Mouse (Mus musculus): ENCODE measurements around the gene Med22. TPM values are rescaled to one million over a fixed set of nuclear protein-coding genes. Genes with fewer than 3 reads are reported as not detected.
"Not testable (repeated sequence)": the region's sequence is repeated elsewhere in the genome, so short reads cannot be mapped to it uniquely, and the experiment has no call there.

The Med22 gene
- polyA plus RNA-seq, 1 experiment = 13.1 TPM

DNA sequence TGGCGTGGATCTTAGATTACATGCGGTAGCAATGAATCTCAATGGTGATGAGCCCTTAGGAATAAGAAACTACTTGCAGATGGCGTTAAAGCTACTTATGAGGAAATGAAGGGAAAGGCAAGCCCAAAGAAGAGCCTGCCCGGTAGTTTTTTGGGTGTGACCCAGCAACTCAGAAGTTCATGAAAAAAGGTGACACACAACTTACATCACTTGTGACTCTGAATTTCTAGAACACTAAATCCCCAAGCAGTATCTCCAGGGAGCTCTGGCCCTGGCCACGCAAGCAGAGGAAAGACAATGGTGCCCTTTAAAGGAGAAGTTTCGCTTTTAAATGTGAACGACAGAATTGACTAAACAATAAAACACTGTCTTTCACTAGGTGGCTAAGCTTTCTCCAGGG lies 7.2 kb downstream of the Med22 start:
- 6% methylated on average over 7 of the region's 7 CpGs for WGBS
- TF ChIP-seq CTCF (IDR thresholded peaks at IDR 0.05; ENCODE audit: control insufficient read depth, insufficient read depth, low read length) = no peak
- no peak for TF ChIP-seq POLR2A (IDR thresholded peaks at IDR 0.05; ENCODE audit: borderline replicate concordance, control insufficient read depth, low read depth, low read length)
- Histone ChIP-seq H3K4me3 (replicated peaks; ENCODE audit: control insufficient read depth, low read depth, low read length) (peak overlapping the region; percentile 95), H3K27ac (ENCODE audit: control insufficient read depth, insufficient read depth, low read depth, low read length, poor library complexity) (peak overlapping the region; percentile 79), H3K4me1 (ENCODE audit: control insufficient read depth, insufficient read depth, low read length) (peaks cover 4% of the 10 kb centered on the region; the same call in 1 of the 2 replicates)

GRCm38 (mm10) chr2:26902467-26903220 lies 7.8 kb downstream of the Med22 start, which contains the start of gene Surf6:
Surf6 (minus strand) TSS chr2:26902879.
- TF ChIP-seq CTCF (IDR thresholded peaks at IDR 0.05; ENCODE audit: control insufficient read depth, insufficient read depth, low read length) = no peak
- peak; percentile 62; the same call in 1 of the 2 replicates for TF ChIP-seq POLR2A (IDR thresholded peaks at IDR 0.05; ENCODE audit: borderline replicate concordance, control insufficient read depth, low read depth, low read length)
- Histone ChIP-seq H3K4me1 (ENCODE audit: control insufficient read depth, insufficient read depth, low read length) (peaks cover 4% of the 10 kb centered on the region; the same call in 1 of the 2 replicates), H3K4me3 (replicated peaks; ENCODE audit: control insufficient read depth, low read depth, low read length) (peak within 1 kb of the TSS; percentile 95), H3K27ac (ENCODE audit: control insufficient read depth, insufficient read depth, low read depth, low read length, poor library complexity) (peak within 1 kb of the TSS; percentile 79)
- WGBS = under 1% methylated on average over 41 of the region's 41 CpGs

DNA sequence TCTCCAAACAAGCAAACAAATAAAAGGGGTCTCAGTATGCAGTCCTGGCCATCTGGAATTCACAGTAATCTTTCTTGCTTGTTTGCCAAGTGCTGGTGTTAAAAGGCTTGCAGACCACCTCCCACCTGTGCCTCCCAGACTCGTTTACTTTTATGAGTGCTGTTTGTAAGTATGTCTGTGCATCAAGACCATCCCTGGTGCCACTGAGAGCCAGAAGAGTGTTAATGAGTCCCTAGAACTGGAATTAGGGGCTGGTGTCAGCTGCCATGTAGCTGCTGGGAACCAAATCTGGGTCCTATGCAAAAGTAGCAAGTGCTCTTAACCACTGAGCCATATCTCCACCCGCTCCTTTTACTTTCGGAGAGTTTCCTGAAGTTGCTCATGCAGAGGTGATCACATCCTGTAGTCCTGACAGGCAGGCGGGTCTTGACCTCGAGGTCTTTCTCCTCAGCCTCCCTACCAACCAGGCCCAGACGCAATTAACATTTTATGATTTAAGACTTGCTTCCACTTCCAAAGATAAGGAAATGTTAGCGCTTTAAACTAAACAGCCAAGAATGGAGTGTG lies 8.6 kb downstream of the Med22 start:
- H3K4me1 ChIP-seq (ENCODE audit: control insufficient read depth, insufficient read depth, low read length) = peaks cover 4% of the 10 kb centered on the region; the same call in 1 of the 2 replicates
- no peak overlapping the region for H3K27ac ChIP-seq (ENCODE audit: control insufficient read depth, insufficient read depth, low read depth, low read length, poor library complexity)
- TF ChIP-seq POLR2A (IDR thresholded peaks at IDR 0.05; ENCODE audit: borderline replicate concordance, control insufficient read depth, low read depth, low read length) (no peak), CTCF (IDR thresholded peaks at IDR 0.05; ENCODE audit: control insufficient read depth, insufficient read depth, low read length) (no peak)
- peak overlapping the region; percentile 48 for H3K4me3 ChIP-seq (replicated peaks; ENCODE audit: control insufficient read depth, low read depth, low read length)
- WGBS = 6% methylated on average over 7 of the region's 7 CpGs

DNA sequence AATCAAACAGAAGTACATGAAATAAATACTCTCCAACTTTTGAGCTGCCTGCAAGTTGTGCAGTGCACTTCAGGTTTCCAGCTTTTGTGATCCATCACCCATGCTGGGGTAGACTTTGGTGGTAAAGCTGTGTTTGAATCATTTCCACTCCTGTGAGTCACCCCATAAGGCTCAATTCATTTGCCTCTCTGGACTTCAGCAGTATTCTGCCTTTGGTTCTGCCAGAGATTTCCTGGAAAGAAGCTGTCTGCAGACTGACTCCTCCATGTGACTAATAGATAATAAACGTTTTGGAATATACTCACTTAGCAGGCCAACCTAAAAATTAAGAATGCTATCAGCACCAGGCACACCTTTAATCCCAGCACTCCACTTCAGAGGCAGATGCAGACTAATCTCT lies 9.7 kb downstream of the Med22 start:
- TF ChIP-seq POLR2A (IDR thresholded peaks at IDR 0.05; ENCODE audit: borderline replicate concordance, control insufficient read depth, low read depth, low read length) = no peak
- no peak for TF ChIP-seq CTCF (IDR thresholded peaks at IDR 0.05; ENCODE audit: control insufficient read depth, insufficient read depth, low read length)
- no peak overlapping the region for H3K4me3 ChIP-seq (replicated peaks; ENCODE audit: control insufficient read depth, low read depth, low read length)

DNA sequence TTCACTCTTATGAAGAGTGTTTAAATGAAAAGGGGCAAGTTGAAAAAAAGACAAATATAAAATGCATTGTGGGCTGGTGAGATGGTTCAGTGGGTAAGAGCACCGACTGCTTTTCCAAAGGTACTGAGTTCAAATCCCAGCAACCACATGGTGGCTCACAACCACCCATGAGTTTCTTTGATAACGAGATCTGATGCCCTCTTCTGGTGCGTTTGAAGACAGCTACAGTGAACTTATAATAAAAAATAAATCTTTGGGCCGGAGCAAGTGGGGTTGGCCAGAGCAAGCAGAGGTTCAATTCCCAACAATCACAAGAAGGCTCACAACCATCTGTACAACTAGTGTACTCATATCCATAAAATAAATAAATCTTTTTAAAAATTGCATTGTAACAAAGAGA lies 14.6 kb downstream of the Med22 start:
- no peak overlapping the region for H3K4me3 ChIP-seq (replicated peaks; ENCODE audit: control insufficient read depth, low read depth, low read length)
- 81% methylated on average over 4 of the region's 4 CpGs for WGBS
- no peak for TF ChIP-seq CTCF (IDR thresholded peaks at IDR 0.05; ENCODE audit: control insufficient read depth, insufficient read depth, low read length)
- no peak for TF ChIP-seq POLR2A (IDR thresholded peaks at IDR 0.05; ENCODE audit: borderline replicate concordance, control insufficient read depth, low read depth, low read length)
- H3K27ac ChIP-seq (ENCODE audit: control insufficient read depth, insufficient read depth, low read depth, low read length, poor library complexity) = no peak overlapping the region
- H3K4me1 ChIP-seq (ENCODE audit: control insufficient read depth, insufficient read depth, low read length) = no peaks in the 10 kb centered on the region

More for the DNA sequence above, 9.7 kb downstream of the Med22 start:
- H3K4me1 ChIP-seq (ENCODE audit: control insufficient read depth, insufficient read depth, low read length) = peaks cover 4% of the 10 kb centered on the region; the same call in 1 of the 2 replicates
- no peak overlapping the region for H3K27ac ChIP-seq (ENCODE audit: control insufficient read depth, insufficient read depth, low read depth, low read length, poor library complexity)
- WGBS = 44% methylated on average over 1 of the region's 1 CpGs

- H3K4me1 ChIP-seq (ENCODE audit: control insufficient read depth, insufficient read depth, low read length); H3K4me3 ChIP-seq (replicated peaks; ENCODE audit: control insufficient read depth, low read depth, low read length); H3K27ac ChIP-seq (ENCODE audit: control insufficient read depth, insufficient read depth, low read depth, low read length, poor library complexity): not testable (repeated sequence)
- 78% methylated on average over 4 of the region's 4 CpGs for WGBS
Observed at GRCm38 (mm10) chr2:26886170-26886569, 24.3 kb downstream of the Med22 start.

DNA sequence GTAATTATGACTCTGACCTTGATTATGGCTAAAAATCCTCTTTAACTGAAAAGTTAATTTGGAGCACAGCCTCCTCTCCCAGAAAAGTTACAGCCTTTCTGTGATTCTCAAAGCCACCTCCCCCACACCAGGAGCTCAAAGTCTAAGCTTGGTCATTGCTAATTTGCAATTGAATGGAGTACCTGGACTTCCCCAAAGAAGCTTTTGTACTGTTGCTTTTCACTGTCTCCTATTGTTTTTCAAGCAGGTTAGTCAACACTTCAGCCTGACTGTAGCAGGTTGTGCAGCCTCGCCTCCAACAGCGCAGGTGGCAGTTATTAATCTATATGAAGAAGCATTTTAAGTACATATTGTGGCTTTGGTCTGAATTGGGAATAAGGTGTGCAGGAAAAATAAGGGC lies 24.9 kb downstream of the Med22 start:
- WGBS = 86% methylated on average over 2 of the region's 2 CpGs
- H3K4me3 ChIP-seq (replicated peaks; ENCODE audit: control insufficient read depth, low read depth, low read length); H3K27ac ChIP-seq (ENCODE audit: control insufficient read depth, insufficient read depth, low read depth, low read length, poor library complexity); H3K4me1 ChIP-seq (ENCODE audit: control insufficient read depth, insufficient read depth, low read length): not testable (repeated sequence)

DNA sequence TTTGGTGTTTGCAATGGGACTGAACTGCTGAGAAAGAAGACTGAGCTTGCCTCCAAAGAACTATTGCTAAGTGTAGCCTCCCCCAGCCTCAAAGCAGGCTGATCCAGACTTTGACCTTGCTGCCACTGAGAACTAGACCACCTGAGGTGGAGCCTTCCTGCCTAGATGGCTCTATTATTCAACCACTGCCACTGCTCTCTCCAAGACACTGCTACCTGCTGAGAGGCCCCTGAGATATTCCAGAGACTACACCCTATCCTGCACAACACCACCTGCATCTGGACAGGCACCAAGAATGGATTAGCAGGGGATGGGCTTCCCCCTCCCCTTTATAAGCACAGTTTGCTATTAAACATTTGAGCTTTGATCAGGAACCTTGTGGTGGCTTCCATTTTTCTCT lies 31.9 kb downstream of the Med22 start:
- Histone ChIP-seq H3K27ac (ENCODE audit: control insufficient read depth, insufficient read depth, low read depth, low read length, poor library complexity) (no peak overlapping the region), H3K4me1 (ENCODE audit: control insufficient read depth, insufficient read depth, low read length) (no peaks in the 10 kb centered on the region), H3K4me3 (replicated peaks; ENCODE audit: control insufficient read depth, low read depth, low read length) (no peak overlapping the region)
- TF ChIP-seq POLR2A (IDR thresholded peaks at IDR 0.05; ENCODE audit: borderline replicate concordance, control insufficient read depth, low read depth, low read length) = no peak
- no peak for TF ChIP-seq CTCF (IDR thresholded peaks at IDR 0.05; ENCODE audit: control insufficient read depth, insufficient read depth, low read length)

GRCm38 (mm10) chr2:26870666-26871065 lies 39.8 kb downstream of the Med22 start:
- Histone ChIP-seq H3K27ac (ENCODE audit: control insufficient read depth, insufficient read depth, low read depth, low read length, poor library complexity) (no peak overlapping the region), H3K4me3 (replicated peaks; ENCODE audit: control insufficient read depth, low read depth, low read length) (no peak overlapping the region), H3K4me1 (ENCODE audit: control insufficient read depth, insufficient read depth, low read length) (no peaks in the 10 kb centered on the region)
- TF ChIP-seq POLR2A (IDR thresholded peaks at IDR 0.05; ENCODE audit: borderline replicate concordance, control insufficient read depth, low read depth, low read length) (no peak), CTCF (IDR thresholded peaks at IDR 0.05; ENCODE audit: control insufficient read depth, insufficient read depth, low read length) (no peak)
- WGBS = 68% methylated on average over 6 of the region's 6 CpGs

Measured in bone marrow, adult 2 months (tissue).